Mouse (Mus musculus) CD4-positive, CD25-positive, alpha-beta regulatory T cell, adult 4 months (primary cell): ENCODE results near the gene Pdilt. TPM values are rescaled to one million over a fixed set of nuclear protein-coding genes. Genes with fewer than 3 reads are reported as not detected.

ENCODE experiments used
- ATAC-seq: one replicate; pipeline ENCODE4 v1.8.0; 2017
- polyA plus RNA-seq, 2 experiments: library from polyadenylated mRNA; unstranded; fragments of 100-300 nt; shearing (Covaris generic); gene quantifications; one replicate each; pipeline ENCODE4 v1.2.1; 2017

Pdilt gene
- polyA plus RNA-seq, 2 experiments from 2014 or later: not detected

DNA sequence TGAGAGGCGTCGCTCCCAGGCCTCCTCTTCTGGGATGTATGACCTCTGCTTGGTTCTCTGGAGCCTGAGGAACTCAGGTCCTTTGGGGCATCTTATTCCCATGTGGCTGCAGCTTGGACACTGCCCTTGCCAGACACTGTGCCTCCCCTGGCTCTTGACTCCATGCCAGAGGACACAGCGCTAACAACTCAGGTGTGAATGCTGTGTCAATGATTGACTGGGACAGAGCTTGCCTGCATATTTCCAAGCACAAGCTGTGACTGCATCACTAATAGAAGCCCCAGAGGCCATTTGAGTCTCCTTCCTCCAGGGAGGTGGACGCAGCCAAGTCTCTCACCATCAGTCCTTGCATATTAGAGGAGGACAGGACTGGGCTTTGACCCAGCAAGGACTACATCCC lies 12.1 kb downstream of the Pdilt start:
- ATAC-seq: no peak

- ATAC-seq: no peak
Measured at GRCm38 (mm10) chr7:119490041-119490780, 33.1 kb downstream of the Pdilt start.

- ATAC-seq: no peak
Measured at GRCm38 (mm10) chr7:119486683-119487082, 36.6 kb downstream of the Pdilt start.

GRCm38 (mm10) chr7:119484154-119484553 lies 39.1 kb downstream of the Pdilt start:
- no peak for ATAC-seq

GRCm38 (mm10) chr7:119479256-119479655 lies 44.0 kb downstream of the Pdilt start, which contains the start of gene Umod:
Umod (minus strand) TSS chr7:119479282.
- ATAC-seq: no peak

GRCm38 (mm10) chr7:119476500-119477389 lies 46.5 kb downstream of the Pdilt start:
- ATAC-seq: no peak

DNA sequence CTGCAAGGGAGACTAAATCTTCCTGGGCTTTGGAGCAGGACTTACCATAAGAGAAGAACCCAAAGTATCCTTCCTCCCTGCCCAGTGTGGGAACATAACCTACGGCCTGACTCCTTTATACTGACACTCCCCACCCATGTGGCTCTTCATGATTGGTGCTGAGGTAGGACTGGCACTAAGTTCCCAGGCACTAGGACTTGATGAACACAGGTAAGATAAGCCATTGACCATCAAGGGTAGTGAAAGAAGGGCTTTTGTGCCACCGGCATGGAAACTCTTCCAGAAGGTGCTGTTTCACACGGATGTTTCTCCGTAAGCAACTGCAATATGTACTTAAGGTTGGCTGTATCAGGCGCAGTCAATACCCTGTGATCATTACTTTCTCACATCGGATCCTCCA lies 64.1 kb downstream of the Pdilt start, which contains the start of gene Gp2:
Gp2 (minus strand) TSS at position 101 of the 400 bp plus-strand sequence.
- no peak for ATAC-seq

GRCm38 (mm10) chr7:119454192-119454591 lies 69.1 kb downstream of the Pdilt start:
- ATAC-seq: no peak

- ATAC-seq: no peak
Measured at GRCm38 (mm10) chr7:119443849-119444248, 79.4 kb downstream of the Pdilt start.

DNA sequence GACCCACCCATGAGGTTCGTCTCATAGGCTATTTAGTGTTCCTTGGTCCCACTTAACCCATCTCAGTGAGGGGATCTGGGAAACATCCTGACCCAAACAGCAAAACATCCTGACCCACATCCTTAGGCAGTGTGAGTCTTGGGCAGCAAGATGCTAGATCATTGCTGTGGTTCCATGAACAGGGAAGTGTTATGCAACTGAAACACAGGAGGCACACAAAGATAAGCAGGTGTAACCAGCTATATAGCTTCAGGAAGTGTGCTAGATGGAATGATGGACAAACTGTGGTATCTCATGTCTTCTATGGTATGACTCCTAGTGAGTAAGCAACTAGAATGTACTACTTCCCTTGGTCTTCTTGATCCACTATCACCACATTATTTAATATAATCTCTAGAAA lies 81.4 kb downstream of the Pdilt start:
- ATAC-seq: no peak

Other genes with a start within 250 kb of the Pdilt start
- not detected for gene Gp2, start 64.2 kb downstream of the Pdilt start, polyA plus RNA-seq
- not detected for gene Umod, start 44.2 kb downstream of the Pdilt start, polyA plus RNA-seq
- not detected for gene Acsm5, start 4.0 kb downstream of the Pdilt start, polyA plus RNA-seq
- gene Acsm2, start 30.9 kb upstream of the Pdilt start, polyA plus RNA-seq: under 1 TPM in 1 of 2 experiments, not detected in 1; 0.04 TPM
- not detected for gene Acsm1, start 83.5 kb upstream of the Pdilt start, polyA plus RNA-seq
- not detected for gene Acsm4, start 166.5 kb upstream of the Pdilt start, polyA plus RNA-seq
- gene Thumpd1, start 197.3 kb upstream of the Pdilt start, polyA plus RNA-seq: 10 to 100 TPM; 48.8 to 55.2 TPM
- gene Acsm3, start 237.4 kb upstream of the Pdilt start, polyA plus RNA-seq: under 1 TPM in 1 of 2 experiments, not detected in 1; 0.09 TPM